Mouse (Mus musculus) thymus, adult 2 months (tissue): ENCODE measurements around the gene Abca1.

Experiments used
- CTCF ChIP-seq: fragments of 200-500 bp; IDR thresholded peaks from 2 replicates; pipeline ENCODE4 v1.5.1; 2012; ENCODE audit warnings: mild to moderate bottlenecking, control low read depth, low read length, moderate library complexity, borderline replicate concordance; ENCODE audit not compliant: control insufficient read depth, poor library complexity, insufficient read depth; ENCODE audit errors: extremely low read depth
- POLR2A ChIP-seq: fragments of 200-500 bp; IDR thresholded peaks from 2 replicates; pipeline ENCODE4 v1.6.1; 2012; ENCODE audit warnings: mild to moderate bottlenecking, low read length, control low read depth, moderate library complexity; ENCODE audit not compliant: control insufficient read depth, poor library complexity, insufficient read depth; ENCODE audit errors: extremely low read depth

DNA sequence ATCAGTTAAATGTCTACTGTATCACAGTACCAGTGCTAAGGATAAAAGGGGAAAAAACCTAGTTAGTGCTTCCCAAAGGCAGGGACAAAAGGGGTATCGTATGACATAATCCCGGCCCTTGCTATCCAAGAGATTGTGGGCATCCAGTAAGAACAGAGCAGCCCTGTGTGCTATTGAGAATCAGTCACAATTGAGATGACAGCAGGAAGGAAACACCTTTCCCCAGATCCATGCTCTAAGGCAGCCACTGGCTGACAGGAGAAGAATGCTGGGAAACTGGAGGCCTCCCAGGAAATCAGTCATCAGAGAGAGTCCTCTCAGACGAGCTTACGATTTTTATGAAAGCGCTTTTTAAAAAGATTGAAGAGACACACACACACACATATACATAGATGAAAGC lies 42.6 kb downstream of the Abca1 start:
- TF ChIP-seq CTCF (no peak), POLR2A (no peak)
